Mouse (Mus musculus) kidney, embryonic 16.5 days (tissue): Measurements from ENCODE around the gene Olfr26. TPM values are rescaled to one million over a fixed set of nuclear protein-coding genes. Genes with fewer than 3 reads are reported as not detected.
"Not testable (repeated sequence)": the region's sequence is repeated elsewhere in the genome, so short reads cannot be mapped to it uniquely, and the experiment has no call there.

Experiments used
- ATAC-seq: fragments of 200-750 bp; cut with Nextera tagmentation; 2 replicates; pipeline ENCODE4 v1.8.0; 2017; ENCODE audit warnings: moderate TSS enrichment; ENCODE audit not compliant: low FRiP score, low TSS enrichment
- H3K27ac ChIP-seq: fragments of 300-500 bp; sonication (generic); 2 replicates; pipeline ENCODE4 v1.5.1; 2014; ENCODE audit warnings: low read length
- H3K27me3 ChIP-seq: fragments of 300-500 bp; sonication (generic); 2 replicates; pipeline ENCODE4 v1.6.1; 2014; ENCODE audit warnings: low read length, control low read depth, mixed read lengths; ENCODE audit not compliant: insufficient read depth
- H3K36me3 ChIP-seq: fragments of 300-500 bp; sonication (generic); 2 replicates; pipeline ENCODE4 v1.6.1; 2014; ENCODE audit warnings: low read length, control low read depth, mixed read lengths; ENCODE audit not compliant: insufficient read depth
- H3K4me1 ChIP-seq: fragments of 300-500 bp; sonication (generic); 2 replicates; pipeline ENCODE4 v1.6.1; 2014; ENCODE audit warnings: low read length, control low read depth, mixed read lengths; ENCODE audit not compliant: insufficient read depth
- H3K4me2 ChIP-seq: fragments of 300-500 bp; sonication (generic); replicated peaks from 2 replicates; pipeline ENCODE4 v1.6.1; 2014; ENCODE audit warnings: low read depth, low read length
- H3K4me3 ChIP-seq: fragments of 300-500 bp; sonication (generic); 2 replicates; pipeline ENCODE4 v1.5.1; 2014; ENCODE audit warnings: mild to moderate bottlenecking, low read length
- H3K9ac ChIP-seq: fragments of 300-500 bp; sonication (generic); replicated peaks from 2 replicates; pipeline ENCODE4 v1.6.1; 2014; ENCODE audit warnings: low read length
- H3K9me3 ChIP-seq: fragments of 300-500 bp; sonication (generic); 2 replicates; pipeline ENCODE4 v1.6.1; 2016; ENCODE audit warnings: low read length, control low read depth
- WGBS: fragments of 180-500 bp; shearing (Covaris S2); extraction: QIAGEN DNeasy Blood & Tissue Kit; methylation state at CpG from one replicate; pipeline ENCODE4 v1.1.7; 2014; 5-methylcytosine and 5-hydroxymethylcytosine counted together
- polyA plus RNA-seq: library from polyadenylated mRNA; unstranded; fragments of >200 nt; fragmentation: Nextera tagmentation; extraction: Ambion mirVana; gene quantifications from 2 replicates; pipeline ENCODE4 v1.2.1, GENCODE M21; 2015

Gene Olfr26
- polyA plus RNA-seq, result not detected in 2 replicates

DNA sequence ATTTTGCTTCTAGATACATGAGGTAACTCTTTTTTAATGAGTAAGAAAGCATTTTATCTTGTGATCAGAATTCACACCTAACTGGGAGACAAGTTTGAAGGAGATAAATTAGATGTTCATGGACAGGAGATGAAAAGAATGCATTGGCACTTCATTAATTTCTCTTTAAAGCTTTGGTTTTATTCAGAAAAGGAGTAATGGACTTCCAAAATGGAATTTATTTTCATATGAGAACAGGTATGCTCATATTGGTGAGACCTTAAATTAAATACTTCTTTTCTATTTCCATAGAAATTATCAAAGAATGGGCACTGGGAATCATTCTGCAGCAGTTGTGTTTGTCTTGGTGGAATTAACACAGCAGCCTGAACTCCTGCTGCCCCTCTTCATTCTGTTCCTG, at the start of gene Olfr26:
Gene Olfr26, plus strand, starts transcription at position 301 of the 400 bp plus-strand sequence.
- no peaks in the 10 kb centered on the region for H3K27me3 ChIP-seq
- ATAC-seq, result no peak
- H3K4me1 ChIP-seq, result no peaks in the 10 kb centered on the region
- no peak within 1 kb of the TSS for H3K4me2 ChIP-seq
- H3K4me3 ChIP-seq, result no peak within 1 kb of the TSS
- no peaks in the 10 kb centered on the region for H3K9me3 ChIP-seq
- no peak within 1 kb of the TSS for H3K27ac ChIP-seq
- H3K36me3 ChIP-seq, result no peaks in the 10 kb centered on the region
- H3K9ac ChIP-seq, result no peak within 1 kb of the TSS

GRCm38 (mm10) chr9:38805696-38806095, 49.2 kb upstream of the Olfr26 start:
- Histone ChIP-seq H3K4me1 (no peaks in the 10 kb centered on the region), H3K9me3 (no peaks in the 10 kb centered on the region), H3K27me3 (no peaks in the 10 kb centered on the region), H3K27ac (no peak overlapping the region), H3K4me3 (no peak overlapping the region), H3K4me2 (no peak overlapping the region), H3K9ac (no peak overlapping the region), H3K36me3 (no peaks in the 10 kb centered on the region)
- ATAC-seq, result no peak

- 0 out of 2 replicates have a peak, but pooled peaks cover 4% of the 10 kb centered on the region for H3K9me3 ChIP-seq
- no peaks in the 10 kb centered on the region for H3K36me3 ChIP-seq
- H3K9ac ChIP-seq, result no peak within 1 kb of the TSS
- no peaks in the 10 kb centered on the region for H3K4me1 ChIP-seq
- H3K27ac ChIP-seq, result no peak within 1 kb of the TSS
- ATAC-seq, result no peak
- H3K4me2 ChIP-seq, result no peak within 1 kb of the TSS
- 70% methylated on average over 2 of the region's 2 CpGs for WGBS
- H3K4me3 ChIP-seq, result no peak within 1 kb of the TSS
- H3K27me3 ChIP-seq, result no peaks in the 10 kb centered on the region
These were observed 40.5 kb upstream of the Olfr26 start, which contains the start of gene Olfr922 for GRCm38 (mm10) chr9:38814314-38814713. Gene Olfr922, plus strand, starts transcription at chr9:38814614.

DNA sequence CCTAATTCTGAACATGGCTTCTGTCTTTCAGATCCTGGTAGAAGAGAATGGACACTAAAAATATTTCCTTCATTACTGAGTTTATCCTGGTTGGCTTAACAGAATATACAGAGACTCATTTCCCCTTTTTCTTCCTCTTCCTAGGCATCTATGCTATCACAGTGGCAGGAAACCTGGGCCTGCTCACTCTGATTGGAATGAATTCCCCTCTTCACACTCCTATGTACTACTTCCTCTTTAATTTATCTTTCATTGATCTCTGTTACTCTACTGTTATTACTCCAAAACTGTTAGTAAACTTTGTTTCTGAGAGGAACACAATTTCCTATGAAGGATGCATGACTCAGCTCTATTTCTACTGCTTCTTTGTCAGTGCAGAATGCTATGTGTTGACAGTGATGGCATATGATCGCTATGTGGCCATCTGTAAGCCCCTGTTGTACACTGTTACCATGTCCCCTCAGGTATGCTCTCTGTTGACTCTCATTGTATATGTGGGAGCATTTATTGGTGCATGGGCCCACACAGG, 39.3 kb upstream of the Olfr26 start:
- Histone ChIP-seq H3K9me3 (0 out of 2 replicates have a peak, but pooled peaks cover 4% of the 10 kb centered on the region), H3K4me1 (no peaks in the 10 kb centered on the region), H3K9ac (no peak overlapping the region), H3K4me3 (no peak overlapping the region), H3K27me3 (no peaks in the 10 kb centered on the region), H3K27ac (no peak overlapping the region), H3K36me3 (no peaks in the 10 kb centered on the region), H3K4me2 (no peak overlapping the region)
- ATAC-seq, result no peak
- 82% methylated on average over 1 of the region's 1 CpGs for WGBS

DNA sequence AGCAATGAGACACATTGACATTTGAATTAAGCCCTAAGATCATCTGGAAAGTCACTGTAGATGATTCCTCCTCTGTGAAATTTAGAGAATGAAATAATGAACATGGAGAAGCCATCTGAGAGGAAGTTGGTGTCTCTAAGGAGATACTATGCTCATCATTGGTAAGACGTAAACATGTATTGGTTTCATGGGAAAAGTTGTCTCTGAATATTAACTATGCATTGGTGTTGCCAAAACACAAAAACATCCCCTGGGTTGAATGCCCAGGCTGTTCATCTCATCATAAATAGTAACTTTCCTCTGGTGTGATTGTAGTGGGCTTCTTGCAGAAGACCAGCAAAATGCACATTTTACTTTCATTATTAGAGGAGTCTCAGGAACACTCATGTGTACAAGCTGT, 28.6 kb upstream of the Olfr26 start, which contains the start of gene Olfr923:
Gene Olfr923, plus strand, starts transcription at position 301 of the 400 bp plus-strand sequence.
- H3K27me3 ChIP-seq, result no peaks in the 10 kb centered on the region
- no peaks in the 10 kb centered on the region for H3K4me1 ChIP-seq
- no peak within 1 kb of the TSS for H3K27ac ChIP-seq
- WGBS, result 100% methylated on average over 1 of the region's 1 CpGs
- no peaks in the 10 kb centered on the region for H3K9me3 ChIP-seq
- no peaks in the 10 kb centered on the region for H3K36me3 ChIP-seq
- no peak within 1 kb of the TSS for H3K4me2 ChIP-seq
- no peak within 1 kb of the TSS for H3K4me3 ChIP-seq
- no peak for ATAC-seq
- H3K9ac ChIP-seq, result no peak within 1 kb of the TSS

GRCm38 (mm10) chr9:38833027-38833426, 21.8 kb upstream of the Olfr26 start:
- no peaks in the 10 kb centered on the region for H3K36me3 ChIP-seq
- WGBS, result 79% methylated on average over 2 of the region's 2 CpGs

GRCm38 (mm10) chr9:38844149-38844548, 10.7 kb upstream of the Olfr26 start, which contains the start of gene Olfr924:
Gene Olfr924, plus strand, starts transcription at chr9:38844449.
- Histone ChIP-seq H3K36me3 (no peaks in the 10 kb centered on the region), H3K4me2 (no peak within 1 kb of the TSS), H3K4me1 (no peaks in the 10 kb centered on the region), H3K4me3 (no peak within 1 kb of the TSS), H3K27ac (no peak within 1 kb of the TSS), H3K9ac (no peak within 1 kb of the TSS), H3K27me3 (no peaks in the 10 kb centered on the region), H3K9me3 (no peaks in the 10 kb centered on the region)
- 80% methylated on average over 1 of the region's 1 CpGs for WGBS
- ATAC-seq, result no peak

More at GRCm38 (mm10) chr9:38833027-38833426, 21.8 kb upstream of the Olfr26 start:
- no peaks in the 10 kb centered on the region for H3K9me3 ChIP-seq
- no peak overlapping the region for H3K4me3 ChIP-seq
- no peak overlapping the region for H3K27ac ChIP-seq
- no peak overlapping the region for H3K9ac ChIP-seq
- H3K27me3 ChIP-seq, result no peaks in the 10 kb centered on the region
- no peak overlapping the region for H3K4me2 ChIP-seq
- H3K4me1 ChIP-seq, result no peaks in the 10 kb centered on the region
- ATAC-seq, result no peak

GRCm38 (mm10) chr9:38874880-38875279, 20.0 kb downstream of the Olfr26 start:
- not testable (repeated sequence) for H3K27ac ChIP-seq, ATAC-seq, H3K9me3 ChIP-seq, H3K4me2 ChIP-seq, H3K27me3 ChIP-seq, H3K4me1 ChIP-seq, H3K36me3 ChIP-seq, H3K9ac ChIP-seq, H3K4me3 ChIP-seq
- WGBS, result 45% methylated on average over 2 of the region's 2 CpGs

GRCm38 (mm10) chr9:38876826-38877225, 22.0 kb downstream of the Olfr26 start, which contains the start of gene Olfr926:
Gene Olfr926, plus strand, starts transcription at chr9:38877126.
- H3K9me3 ChIP-seq, result peaks cover 7% of the 10 kb centered on the region
- H3K4me2 ChIP-seq, result no peak within 1 kb of the TSS
- H3K9ac ChIP-seq, result no peak within 1 kb of the TSS
- ATAC-seq, result no peak
- no peaks in the 10 kb centered on the region for H3K4me1 ChIP-seq
- H3K27ac ChIP-seq, result no peak within 1 kb of the TSS
- H3K27me3 ChIP-seq, result no peaks in the 10 kb centered on the region
- no peak within 1 kb of the TSS for H3K4me3 ChIP-seq
- 88% methylated on average over 2 of the region's 2 CpGs for WGBS
- H3K36me3 ChIP-seq, result no peaks in the 10 kb centered on the region
